In the genomic region with DNA sequence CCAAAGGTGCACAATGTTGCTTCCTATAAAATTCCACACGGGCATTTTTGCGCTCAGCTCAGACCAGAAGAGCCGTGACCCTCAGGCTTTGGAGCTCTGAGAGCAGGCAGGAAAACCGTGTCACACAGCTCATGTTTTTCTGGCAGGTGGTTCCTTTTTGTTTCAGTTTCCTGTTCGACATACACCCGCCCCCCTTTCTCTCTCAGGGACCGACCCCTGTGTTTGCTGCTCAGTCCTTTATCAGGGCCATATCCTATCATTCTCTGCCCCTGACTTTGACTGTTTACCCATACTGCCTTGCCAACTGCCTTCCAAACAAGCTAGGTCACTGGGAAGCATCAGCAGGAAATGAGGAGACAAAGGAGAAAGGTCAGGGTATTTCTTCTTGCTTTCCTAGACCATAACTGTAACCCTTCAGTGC, we compare ENCODE assay signal across 10 mouse cellular contexts.
DNase-seq lines count a peak whose midpoint lies in the region; ATAC-seq and TF ChIP-seq lines count a peak whose summit lies in the region.
"Had no signal": no experiment of that assay in that cellular context is flagged by ENCODE, and none has a peak within 500 bp of the region (broad histone marks: within the 10 kb centered on the region; RNA-seq: fewer than 3 reads in every experiment).

No protein-coding gene starts in this region.

- H3K79me2 ChIP-seq in CH12.LX (replicated peaks; ENCODE audit: control insufficient read depth, extremely low read depth, insufficient read depth, poor library complexity, severe bottlenecking), result no peaks in the 10 kb centered on the region

- H3K27me3 ChIP-seq in CH12.LX (replicated peaks), result no peaks in the 10 kb centered on the region
- no peaks in the 10 kb centered on the region for H3K27me3 ChIP-seq in heart, embryonic 10.5 days (ENCODE audit: insufficient read depth, poor library complexity, severe bottlenecking)
- no peaks in the 10 kb centered on the region for H3K27me3 ChIP-seq in kidney, postnatal 0 days (ENCODE audit: insufficient read depth, low read length)
- H3K27me3 ChIP-seq: limb, embryonic 15.5 days had no signal

- H3K4me1 ChIP-seq in CH12.LX (ENCODE audit: control insufficient read depth in 1 of 2, insufficient read depth in 2 of 2), result peaks cover 20 to 39% of the 10 kb centered on the region in 2 experiments
- peaks cover 8% of the 10 kb centered on the region; the same call in 1 of the 2 replicates for H3K4me1 ChIP-seq in heart, embryonic 10.5 days
- no peaks in the 10 kb centered on the region for H3K4me1 ChIP-seq in kidney, postnatal 0 days (replicated peaks; ENCODE audit: insufficient read depth, low read length)
- H3K4me1 ChIP-seq: limb, embryonic 15.5 days had no signal

- H3K36me3 ChIP-seq in CH12.LX (replicated peaks in 1 of 2; ENCODE audit: control insufficient read depth in 1 of 2, insufficient read depth in 1 of 2, low read length in 1 of 2), result no peaks in the 10 kb centered on the region
- H3K36me3 ChIP-seq in heart, embryonic 10.5 days, result no peaks in the 10 kb centered on the region
- H3K36me3 ChIP-seq in kidney, postnatal 0 days (ENCODE audit: insufficient read depth, low read length), result no peaks in the 10 kb centered on the region
- H3K36me3 ChIP-seq: limb, embryonic 15.5 days had no signal

- in situ Hi-C loops in CH12.LX (cut with MboI; ENCODE audit: low pct_ligation_motif_present, low pct_unique_long_range_greater_than_20kb, low sequenced_read_pairs), result no loop called here

- no peaks in the 10 kb centered on the region for H3K9me3 ChIP-seq in CH12.LX (replicated peaks; ENCODE audit: low read length)
- H3K9me3 ChIP-seq in heart, embryonic 10.5 days, result no peaks in the 10 kb centered on the region
- no peaks in the 10 kb centered on the region for H3K9me3 ChIP-seq in kidney, postnatal 0 days (replicated peaks; ENCODE audit: low read length)
- H3K9me3 ChIP-seq: limb, embryonic 15.5 days had no signal

- no peak for TF ChIP-seq POLR2A in CH12.LX (IDR thresholded peaks at IDR 0.05; ENCODE audit: low read depth, low read length)

- dilution Hi-C loops in CH12.LX (cut with MboI; ENCODE audit: extremely low pct_ligation_motif_present, extremely low pct_unique_long_range_greater_than_20kb, low sequenced_read_pairs), result no loop called here

- TF ChIP-seq CTCF in CH12.LX (conservative IDR thresholded peaks at IDR 0.05 in 1 of 2, IDR thresholded peaks at IDR 0.05 in 1 of 2; ENCODE audit: low read depth in 2 of 2, low read length in 2 of 2), result no peak
- TF ChIP-seq CTCF in kidney, postnatal 0 days (IDR thresholded peaks at IDR 0.05; ENCODE audit: low read depth), result no peak

- H3K9ac ChIP-seq in CH12.LX (ENCODE audit: insufficient read depth, low read depth), result no peak overlapping the region
- H3K9ac ChIP-seq in kidney, postnatal 0 days (ENCODE audit: low read depth, low read length), result no peak overlapping the region
- H3K9ac ChIP-seq: limb, embryonic 15.5 days had no signal

- no peak for ATAC-seq in kidney, postnatal 0 days (replicated peaks; ENCODE audit: low FRiP score, low read depth)
- ATAC-seq in megakaryocyte, adult 5-6 weeks (ENCODE audit: poor library complexity, severe bottlenecking), result peak; percentile 33; the same call in 1 of the 2 replicates

- no peak overlapping the region for H3K4me3 ChIP-seq in CH12.LX (replicated peaks in 1 of 3; ENCODE audit: low read depth in 2 of 3, low read length in 2 of 3, poor library complexity in 1 of 3)
- H3K4me3 ChIP-seq in heart, embryonic 10.5 days, result no peak overlapping the region
- H3K4me3 ChIP-seq in kidney, postnatal 0 days (replicated peaks; ENCODE audit: low read depth, low read length), result no peak overlapping the region
- H3K4me3 ChIP-seq: limb, embryonic 15.5 days had no signal

- DNase-seq in CH12.LX (ENCODE audit: extremely low read depth), result no peak
- DNase-seq in heart, embryonic 10.5 days (ENCODE audit: low spot score), result peak; percentile 76
- DNase-seq in kidney, postnatal 0 days (ENCODE audit: low spot score), result peak; percentile 53
- DNase-seq in ovary, postnatal 14 days (ENCODE audit: low spot score), result no peak
- no peak for DNase-seq in right cerebral cortex, postnatal 14 days
- DNase-seq in c-Kit-positive CD71-positive TER-119-positive erythroid progenitor cells, embryonic 14.5 days (ENCODE audit: low spot score), result no peak
- no peak for DNase-seq in retina, embryonic 14.5 days (ENCODE audit: low spot score)
- DNase-seq: cerebellum, postnatal 10 days had no signal

- no peak for TF ChIP-seq EP300 in CH12.LX (IDR thresholded peaks at IDR 0.05; ENCODE audit: low read length)

- H3K27ac ChIP-seq in CH12.LX (ENCODE audit: insufficient read depth, low read depth), result no peak overlapping the region
- H3K27ac ChIP-seq in heart, embryonic 10.5 days, result 0 out of 2 replicates have a peak overlapping the region, but pooled peaks have one; percentile 53
- 0 out of 2 replicates have a peak overlapping the region, but pooled peaks have one; percentile 9 for H3K27ac ChIP-seq in kidney, postnatal 0 days
- H3K27ac ChIP-seq: limb, embryonic 15.5 days had no signal

- TF ChIP-seq RAD21 in CH12.LX (IDR thresholded peaks at IDR 0.05; ENCODE audit: low read depth, low read length), result no peak

- H3K4me2 ChIP-seq in CH12.LX (ENCODE audit: insufficient read depth, low read depth, poor library complexity, severe bottlenecking), result peak overlapping the region; percentile 58
- no peak overlapping the region for H3K4me2 ChIP-seq in kidney, postnatal 0 days (ENCODE audit: low read length)
- H3K4me2 ChIP-seq: limb, embryonic 15.5 days had no signal

- 49% methylated on average over 7 of the region's 7 CpGs for WGBS in heart, embryonic 10.5 days
- WGBS in kidney, postnatal 0 days, result 48% methylated on average over 7 of the region's 7 CpGs

TF ChIP-seq in CH12.LX, 34 proteins besides CTCF, POLR2A, EP300 and RAD21:
- TF ChIP-seq UBTF (IDR thresholded peaks at IDR 0.05; ENCODE audit: low read depth, low read length), result no peak
- TF ChIP-seq ZMIZ1 (IDR thresholded peaks at IDR 0.05; ENCODE audit: low read depth, low read length), result no peak
- TF ChIP-seq IRF4 (IDR thresholded peaks at IDR 0.05; ENCODE audit: low read depth, low read length), result 0 out of 2 replicates have a peak, but pooled peaks have one; percentile 33
- no peak for TF ChIP-seq ZKSCAN1 (IDR thresholded peaks at IDR 0.05; ENCODE audit: borderline replicate concordance, low read depth, low read length)
- no peak for TF ChIP-seq ELF1 (IDR thresholded peaks at IDR 0.05; ENCODE audit: low read depth, low read length)
- no peak for TF ChIP-seq TBP (conservative IDR thresholded peaks at IDR 0.05; ENCODE audit: low read depth, low read length)
- no peak for TF ChIP-seq ZC3H11A (IDR thresholded peaks at IDR 0.05; ENCODE audit: low read depth, low read length)
- no peak for TF ChIP-seq ETS1 (conservative IDR thresholded peaks at IDR 0.05; ENCODE audit: low read depth, low read length)
- no peak for TF ChIP-seq NELFE (IDR thresholded peaks at IDR 0.05; ENCODE audit: low read depth, low read length)
- no peak for TF ChIP-seq USF1 (IDR thresholded peaks at IDR 0.05; ENCODE audit: low read depth, low read length)
- no peak for TF ChIP-seq CHD1 (IDR thresholded peaks at IDR 0.05; ENCODE audit: low read depth, low read length)
- 0 out of 2 replicates have a peak, but pooled peaks have one; percentile 3 for TF ChIP-seq MXI1 (IDR thresholded peaks at IDR 0.05; ENCODE audit: low read depth, low read length)

Comparison
In these comparisons a context has a peak if more than half of its experiments do, and no peak if none do; other contexts are left out.
1. DNase-seq: peak in heart, embryonic 10.5 days (single experiment) and kidney, postnatal 0 days (single experiment); none in CH12.LX (single experiment), ovary, postnatal 14 days (single experiment), right cerebral cortex, postnatal 14 days (single experiment), c-Kit-positive CD71-positive TER-119-positive erythroid progenitor cells, embryonic 14.5 days (single experiment) and retina, embryonic 14.5 days (single experiment).